Mouse (Mus musculus) intestine, embryonic 16.5 days (tissue): ENCODE data around the gene Zfyve1. TPM values are rescaled to one million over a fixed set of nuclear protein-coding genes. Genes with fewer than 3 reads are reported as not detected.
A peak's percentile ranks its signal among the peaks of the same experiment; 100 is the strongest.

Experiments
- ATAC-seq: fragments of 200-750 bp; cut with Nextera tagmentation; 2 replicates; pipeline ENCODE4 v1.8.0; 2017; ENCODE audit warnings: moderate TSS enrichment, moderate library complexity
- H3K27ac ChIP-seq: fragments of 300-500 bp; sonication (generic); 2 replicates; pipeline ENCODE4 v1.5.1; 2014; ENCODE audit warnings: mild to moderate bottlenecking, low read length
- H3K27me3 ChIP-seq: fragments of 300-500 bp; sonication (generic); replicated peaks from 2 replicates; pipeline ENCODE4 v1.6.1; 2014; ENCODE audit warnings: low read length, control low read depth, mixed read lengths; ENCODE audit not compliant: control insufficient read depth, insufficient read depth
- H3K36me3 ChIP-seq: fragments of 300-500 bp; sonication (generic); 2 replicates; pipeline ENCODE4 v1.6.1; 2014; ENCODE audit warnings: low read length, control low read depth; ENCODE audit not compliant: control insufficient read depth, insufficient read depth
- H3K4me1 ChIP-seq: fragments of 300-500 bp; sonication (generic); 2 replicates; pipeline ENCODE4 v1.6.1; 2014; ENCODE audit warnings: low read length, control low read depth, mixed read lengths; ENCODE audit not compliant: control insufficient read depth, insufficient read depth
- H3K4me2 ChIP-seq: fragments of 300-500 bp; sonication (generic); 2 replicates; pipeline ENCODE4 v1.6.1; 2014; ENCODE audit warnings: low read depth, low read length, control low read depth
- H3K4me3 ChIP-seq: fragments of 300-500 bp; sonication (generic); 2 replicates; pipeline ENCODE4 v1.5.1; 2014; ENCODE audit warnings: mild to moderate bottlenecking, low read length
- H3K9ac ChIP-seq: fragments of 300-500 bp; sonication (generic); 2 replicates; pipeline ENCODE4 v1.6.1; 2014; ENCODE audit warnings: low read depth, low read length
- H3K9me3 ChIP-seq: fragments of 300-500 bp; sonication (generic); 2 replicates; pipeline ENCODE4 v1.6.1; 2016; ENCODE audit warnings: low read length, control low read depth; ENCODE audit not compliant: control insufficient read depth
- WGBS: fragments of 180-500 bp; shearing (Covaris S2); extraction: QIAGEN DNeasy Blood & Tissue Kit; methylation state at CpG from one replicate; pipeline ENCODE4 v1.1.7; 2014; 5-methylcytosine and 5-hydroxymethylcytosine counted together
- polyA plus RNA-seq: library from polyadenylated mRNA; unstranded; fragments of >200 nt; fragmentation: Nextera tagmentation; extraction: Ambion mirVana; gene quantifications from 2 replicates; pipeline ENCODE4 v1.2.1, GENCODE M21; 2015

Gene Zfyve1
- polyA plus RNA-seq, 1 experiment from 2014 or later = 13.2 TPM

GRCm38 (mm10) chr12:83521083-83521482 is 75.9 kb downstream of the Zfyve1 start:
- no peaks in the 10 kb centered on the region for H3K27me3 ChIP-seq
- H3K9ac ChIP-seq = peak overlapping the region; percentile 79; the same call in 1 of the 2 replicates
- WGBS = 38% methylated on average over 8 of the region's 8 CpGs
- no peak overlapping the region for H3K27ac ChIP-seq
- ATAC-seq = no peak
- no peaks in the 10 kb centered on the region for H3K36me3 ChIP-seq
- H3K4me1 ChIP-seq = peaks cover 13% of the 10 kb centered on the region
- H3K4me3 ChIP-seq = peak overlapping the region; percentile 84
- H3K9me3 ChIP-seq = no peaks in the 10 kb centered on the region
- peak overlapping the region; percentile 66 for H3K4me2 ChIP-seq

- under 1% methylated on average over 32 of the region's 32 CpGs for WGBS
- H3K4me1 ChIP-seq = peaks cover 9% of the 10 kb centered on the region; the same call in 1 of the 2 replicates
- no peaks in the 10 kb centered on the region for H3K27me3 ChIP-seq
- peak; percentile 98 for ATAC-seq
- no peaks in the 10 kb centered on the region for H3K9me3 ChIP-seq
- H3K4me2 ChIP-seq = peak within 1 kb of the TSS; percentile 66
- no peaks in the 10 kb centered on the region for H3K36me3 ChIP-seq
- H3K27ac ChIP-seq = peak within 1 kb of the TSS; percentile 80
- H3K9ac ChIP-seq = peak within 1 kb of the TSS; percentile 79
- peak within 1 kb of the TSS; percentile 84 for H3K4me3 ChIP-seq
Measured at GRCm38 (mm10) chr12:83520311-83520890, 76.6 kb downstream of the Zfyve1 start, which contains the start of gene Dcaf4. Dcaf4 (plus strand) TSS chr12:83520466.

GRCm38 (mm10) chr12:83517580-83517979 is 79.4 kb downstream of the Zfyve1 start:
- Histone ChIP-seq H3K27me3 (no peaks in the 10 kb centered on the region), H3K4me1 (peaks cover 14% of the 10 kb centered on the region), H3K27ac (no peak overlapping the region), H3K9me3 (no peaks in the 10 kb centered on the region), H3K4me2 (no peak overlapping the region), H3K4me3 (no peak overlapping the region), H3K36me3 (no peaks in the 10 kb centered on the region), H3K9ac (no peak overlapping the region)
- ATAC-seq = no peak
- WGBS = 81% methylated on average over 3 of the region's 3 CpGs

- no peaks in the 10 kb centered on the region for H3K9me3 ChIP-seq
- ATAC-seq = no peak
- no peak overlapping the region for H3K4me2 ChIP-seq
- no peaks in the 10 kb centered on the region for H3K27me3 ChIP-seq
- no peak overlapping the region for H3K27ac ChIP-seq
- H3K9ac ChIP-seq = no peak overlapping the region
- H3K4me1 ChIP-seq = peaks cover 5% of the 10 kb centered on the region; the same call in 1 of the 2 replicates
- no peaks in the 10 kb centered on the region for H3K36me3 ChIP-seq
- no peak overlapping the region for H3K4me3 ChIP-seq
- 45% methylated on average over 4 of the region's 4 CpGs for WGBS
Measured at GRCm38 (mm10) chr12:83514216-83514615, 82.8 kb downstream of the Zfyve1 start.

- no peak overlapping the region for H3K9ac ChIP-seq
- ATAC-seq = no peak
- 27% methylated on average over 5 of the region's 5 CpGs for WGBS
Measured at GRCm38 (mm10) chr12:83513185-83513584, 83.8 kb downstream of the Zfyve1 start.

GRCm38 (mm10) chr12:83512783-83513182 is 84.2 kb downstream of the Zfyve1 start:
- Histone ChIP-seq H3K4me1 (peaks cover 5% of the 10 kb centered on the region; the same call in 1 of the 2 replicates), H3K9me3 (no peaks in the 10 kb centered on the region), H3K27me3 (no peaks in the 10 kb centered on the region), H3K36me3 (no peaks in the 10 kb centered on the region), H3K9ac (peak overlapping the region; percentile 41; the same call in 1 of the 2 replicates), H3K4me2 (no peak overlapping the region), H3K27ac (no peak overlapping the region), H3K4me3 (no peak overlapping the region)
- 28% methylated on average over 4 of the region's 4 CpGs for WGBS
- no peak for ATAC-seq

More at GRCm38 (mm10) chr12:83513185-83513584, 83.8 kb downstream of the Zfyve1 start:
- H3K9me3 ChIP-seq = no peaks in the 10 kb centered on the region
- H3K4me3 ChIP-seq = no peak overlapping the region
- H3K4me1 ChIP-seq = peaks cover 5% of the 10 kb centered on the region; the same call in 1 of the 2 replicates
- no peaks in the 10 kb centered on the region for H3K27me3 ChIP-seq
- H3K27ac ChIP-seq = no peak overlapping the region
- H3K36me3 ChIP-seq = no peaks in the 10 kb centered on the region
- no peak overlapping the region for H3K4me2 ChIP-seq

- no peak overlapping the region for H3K27ac ChIP-seq
- H3K9ac ChIP-seq = no peak overlapping the region
- no peak overlapping the region for H3K4me3 ChIP-seq
- H3K27me3 ChIP-seq = no peaks in the 10 kb centered on the region
- no peak for ATAC-seq
- H3K36me3 ChIP-seq = no peaks in the 10 kb centered on the region
- H3K4me1 ChIP-seq = peaks cover 5% of the 10 kb centered on the region; the same call in 1 of the 2 replicates
- 79% methylated on average over 5 of the region's 5 CpGs for WGBS
- no peaks in the 10 kb centered on the region for H3K9me3 ChIP-seq
- no peak overlapping the region for H3K4me2 ChIP-seq
Measured at GRCm38 (mm10) chr12:83510586-83510985, 86.4 kb downstream of the Zfyve1 start.

GRCm38 (mm10) chr12:83506543-83506942 is 90.5 kb downstream of the Zfyve1 start:
- Histone ChIP-seq H3K9me3 (no peaks in the 10 kb centered on the region), H3K9ac (no peak overlapping the region), H3K4me3 (no peak overlapping the region), H3K27ac (no peak overlapping the region), H3K4me1 (no peaks in the 10 kb centered on the region), H3K4me2 (no peak overlapping the region), H3K27me3 (no peaks in the 10 kb centered on the region), H3K36me3 (no peaks in the 10 kb centered on the region)
- ATAC-seq = no peak
- WGBS = 72% methylated on average over 10 of the region's 10 CpGs

- no peaks in the 10 kb centered on the region for H3K4me1 ChIP-seq
- no peaks in the 10 kb centered on the region for H3K36me3 ChIP-seq
- WGBS = 8% methylated on average over 9 of the region's 9 CpGs
- H3K4me3 ChIP-seq = no peak overlapping the region
- no peak overlapping the region for H3K4me2 ChIP-seq
- no peaks in the 10 kb centered on the region for H3K27me3 ChIP-seq
- no peak for ATAC-seq
- no peaks in the 10 kb centered on the region for H3K9me3 ChIP-seq
- no peak overlapping the region for H3K27ac ChIP-seq
- H3K9ac ChIP-seq = no peak overlapping the region
Measured at GRCm38 (mm10) chr12:83502190-83502589, 94.8 kb downstream of the Zfyve1 start.

- Histone ChIP-seq H3K4me3 (no peak overlapping the region), H3K4me2 (no peak overlapping the region), H3K36me3 (no peaks in the 10 kb centered on the region), H3K9ac (no peak overlapping the region), H3K4me1 (no peaks in the 10 kb centered on the region), H3K27ac (no peak overlapping the region), H3K9me3 (no peaks in the 10 kb centered on the region), H3K27me3 (no peaks in the 10 kb centered on the region)
- no peak for ATAC-seq
- 71% methylated on average over 5 of the region's 5 CpGs for WGBS
Measured at GRCm38 (mm10) chr12:83499256-83499655, 97.8 kb downstream of the Zfyve1 start.
